Mouse (Mus musculus) ES-Bruce4 (cell line): ENCODE measurements around the gene Psmb8.

Experiments
- CTCF ChIP-seq: IDR thresholded peaks from one replicate; pipeline ENCODE4 v1.8.1; 2011; ENCODE audit warnings: low read depth, low read length
- EP300 ChIP-seq: IDR thresholded peaks from 2 replicates; pipeline ENCODE4 v1.6.1; 2011; ENCODE audit warnings: low read depth, low read length; ENCODE audit not compliant: insufficient read depth
- POLR2A ChIP-seq: IDR thresholded peaks from one replicate; pipeline ENCODE4 v1.8.1; 2011; ENCODE audit warnings: low read length; ENCODE audit not compliant: insufficient read depth

- TF ChIP-seq POLR2A (no peak), CTCF (peak; percentile 1), EP300 (no peak)
These were observed 8.2 kb downstream of the Psmb8 start for GRCm38 (mm10) chr17:34205746-34206176.
